Mouse (Mus musculus) activated CD4-positive, CD25-positive, alpha-beta regulatory T cell (primary cell): ENCODE results near the gene Lasp1. TPM values are rescaled to one million over a fixed set of nuclear protein-coding genes. Genes with fewer than 3 reads are reported as not detected.

Experiments
- polyA plus RNA-seq, 2 experiments: library from polyadenylated mRNA; unstranded; fragments of 100-300 nt; shearing (Covaris generic); gene quantifications; one replicate each; pipeline ENCODE4 v1.2.1; 2017

The Lasp1 gene
- 100 to 1,000 TPM; 135 to 219 TPM for polyA plus RNA-seq

DNA sequence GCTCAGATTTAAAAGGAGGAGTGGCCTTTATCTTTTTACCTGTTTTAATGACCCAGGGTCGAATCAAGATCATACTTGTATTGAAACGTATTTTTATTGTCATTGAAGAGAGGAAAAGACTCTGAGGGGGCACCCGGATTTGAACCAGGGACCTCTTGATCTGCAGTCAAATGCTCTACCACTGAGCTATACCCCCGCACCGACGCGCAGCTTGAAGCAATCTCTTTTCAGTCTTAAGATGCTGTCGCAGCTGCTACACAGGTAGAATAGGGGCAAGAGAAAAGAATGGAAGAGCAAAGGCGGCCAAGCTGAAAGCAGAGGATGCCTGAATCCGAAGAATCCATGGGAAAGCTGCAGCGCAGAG, at the start of gene Lasp1:
TSS of gene Lasp1 (plus strand) at position 219 of the 364 bp plus-strand sequence.

DNA sequence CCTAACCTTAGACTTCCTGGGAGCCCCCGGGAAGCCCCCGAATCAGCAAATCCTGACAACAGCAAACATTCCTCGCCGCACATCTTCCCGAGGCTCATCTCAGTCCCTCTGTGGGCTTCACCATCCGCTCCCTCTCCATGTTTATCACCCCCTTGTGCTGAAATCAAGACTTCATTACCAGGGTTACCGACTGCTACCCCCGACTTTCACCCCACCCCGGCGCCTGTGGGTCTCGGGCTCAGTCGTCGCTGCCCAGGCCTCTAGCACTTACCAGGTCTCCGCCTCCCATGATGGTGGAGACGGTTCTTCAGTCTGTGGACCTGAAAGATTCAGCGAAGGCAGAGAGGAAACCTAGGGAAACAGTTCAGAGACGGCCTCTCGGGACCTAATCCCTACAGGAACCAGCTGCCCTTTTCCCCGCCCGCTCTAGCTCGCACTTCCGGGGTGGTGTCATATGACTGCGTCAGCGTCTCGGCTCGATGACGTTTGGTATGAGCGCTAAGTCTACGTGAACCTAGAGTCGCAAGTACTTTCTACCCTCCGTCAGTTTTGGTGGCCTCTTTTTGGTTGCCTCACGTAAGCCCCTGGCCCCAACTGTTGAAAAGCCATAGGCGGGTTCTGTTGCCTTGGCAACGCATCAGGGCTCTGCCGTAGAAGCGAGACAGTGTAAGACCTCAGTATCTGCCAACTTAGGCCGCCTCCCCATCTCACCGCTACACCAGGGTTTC, 32.5 kb upstream of the Lasp1 start, which contains the start of gene Cwc25:
TSS of gene Cwc25 (minus strand) at position 403 of the 728 bp plus-strand sequence.

DNA sequence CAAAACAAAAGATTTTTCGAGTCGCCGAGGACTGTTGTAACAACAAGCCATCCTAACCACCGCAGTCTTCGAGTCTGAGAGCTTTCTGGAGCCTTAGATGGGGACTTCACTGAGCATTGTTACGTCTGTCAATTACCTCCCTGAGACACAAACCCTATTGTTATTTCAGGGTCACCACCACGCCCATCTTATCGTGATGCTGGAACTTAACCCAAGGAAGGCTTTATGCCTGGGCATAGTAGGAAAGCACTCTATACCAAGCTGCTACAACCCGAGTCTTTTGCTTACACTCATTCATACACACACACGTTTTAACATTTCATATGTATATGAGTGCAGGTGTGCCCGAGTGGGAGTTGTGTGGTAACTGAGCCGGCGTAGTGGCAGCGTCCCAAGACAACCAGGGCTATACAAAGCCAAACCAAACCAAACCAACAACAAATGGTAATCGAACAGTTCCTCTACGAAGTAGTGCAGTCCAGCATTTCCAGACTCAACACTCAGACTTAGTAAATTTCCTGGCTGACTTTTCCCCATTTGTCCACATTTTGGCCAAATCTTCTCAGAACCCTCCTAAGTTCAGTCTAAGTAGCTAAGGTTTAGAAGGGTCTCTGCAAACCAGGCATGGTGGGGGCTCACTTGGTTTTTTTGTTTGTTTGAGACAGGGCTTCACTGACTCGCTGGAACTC, 22.8 kb upstream of the Lasp1 start, which contains the start of gene 1700001P01Rik:
TSS of gene 1700001P01Rik (minus strand) at position 111 of the 689 bp plus-strand sequence.

DNA sequence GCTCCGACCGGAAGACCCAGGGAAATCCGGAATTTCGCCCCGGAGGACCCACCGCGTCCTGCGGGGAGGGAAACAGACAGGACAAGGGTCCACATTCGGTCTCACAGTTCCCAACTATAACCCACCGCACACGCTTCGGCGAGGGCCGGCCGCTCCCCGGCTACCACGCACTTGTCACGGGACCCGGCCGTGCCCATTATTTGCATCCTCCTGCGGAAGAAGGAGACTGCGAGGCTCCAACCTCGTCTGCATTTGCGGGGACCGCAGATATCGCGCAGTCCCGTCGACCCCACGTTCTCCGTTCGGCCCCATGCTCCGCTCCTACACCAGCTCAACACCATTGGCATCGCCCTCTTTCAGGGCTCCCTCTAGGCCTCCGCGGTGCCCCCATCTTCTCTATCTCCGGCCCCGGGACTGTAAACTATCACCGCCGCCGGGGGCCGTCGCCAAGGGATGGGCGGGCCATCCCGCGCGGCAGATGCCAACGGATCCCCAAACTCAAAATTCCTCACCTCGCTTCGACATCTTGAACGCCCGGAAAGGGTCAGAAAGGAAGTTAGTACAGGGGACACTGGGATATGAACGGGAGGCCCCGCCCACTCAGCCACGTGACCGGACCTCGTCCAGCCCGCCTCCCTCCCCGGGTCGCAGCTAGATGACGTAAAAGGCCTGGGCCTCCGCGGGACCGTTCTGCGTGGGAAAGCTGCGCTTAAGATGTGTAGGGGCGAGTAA, 16.8 kb upstream of the Lasp1 start, which contains the start of gene Rpl23:
TSS of gene Rpl23 (minus strand) at position 606 of the 732 bp plus-strand sequence.

DNA sequence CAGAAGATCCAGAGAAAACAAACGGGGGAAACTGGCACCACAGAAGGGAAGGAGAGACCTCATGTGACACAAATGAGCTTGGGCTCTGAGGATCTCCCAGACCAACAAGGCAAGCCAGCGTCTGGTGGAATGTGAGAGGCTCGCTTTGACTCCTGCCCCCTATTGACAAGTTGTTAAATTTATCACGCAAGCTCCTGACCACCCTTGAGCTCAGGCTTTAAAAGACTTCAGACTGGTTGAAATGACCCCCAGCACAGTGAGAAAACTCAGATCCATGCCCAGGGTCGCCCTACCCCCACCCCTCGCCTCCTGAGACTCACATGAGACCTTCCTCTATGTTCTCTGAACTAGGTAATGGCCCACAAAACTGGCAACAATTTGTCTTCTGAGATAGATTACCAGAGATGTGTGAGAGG, 41.7 kb downstream of the Lasp1 start, which contains the start of gene B230217C12Rik:
TSS of gene B230217C12Rik (plus strand) at position 242 of the 416 bp plus-strand sequence.

DNA sequence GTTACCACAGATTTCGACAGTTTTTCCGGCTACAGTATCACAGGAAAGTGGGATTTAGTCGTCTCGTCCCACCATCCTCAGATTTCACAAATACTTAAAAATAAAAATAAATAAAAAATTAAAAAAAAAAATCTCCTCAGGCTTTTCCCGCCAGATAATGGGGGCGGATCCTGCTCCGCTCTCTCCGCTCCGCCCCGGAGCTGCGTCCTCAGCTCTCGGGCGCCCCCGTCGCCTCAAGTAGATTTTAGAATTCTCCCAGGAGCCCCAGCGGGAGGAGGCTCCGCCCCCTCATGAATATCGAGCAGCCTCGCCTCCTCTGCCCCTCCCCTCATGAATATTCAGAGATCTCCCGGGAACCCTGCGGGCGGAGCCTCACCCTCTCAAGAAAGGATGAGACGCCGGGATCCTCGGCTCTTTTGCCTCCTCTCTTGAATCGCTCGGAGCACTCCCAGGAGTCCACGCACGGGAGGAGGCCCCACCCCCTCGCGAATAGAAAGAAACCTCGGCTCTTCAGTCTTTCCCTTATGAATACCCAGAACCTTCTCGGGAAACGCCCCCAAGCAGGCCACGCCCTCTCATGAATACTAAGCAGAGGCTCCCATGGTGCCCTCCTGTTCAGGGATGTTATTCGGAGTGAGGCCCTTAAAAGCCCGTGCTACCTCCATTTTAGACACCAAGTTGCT, 85.3 kb downstream of the Lasp1 start, which contains the start of gene Fbxo47:
TSS of gene Fbxo47 (minus strand) at position 237 of the 683 bp plus-strand sequence.

Other genes starting within 250 kb of the Lasp1 start
- under 1 TPM in 1 of 2 experiments, not detected in 1; 0.05 TPM for gene Srcin1, start 222.8 kb upstream of the Lasp1 start, polyA plus RNA-seq
- 1 to 10 TPM; 8.9 to 9.1 TPM for gene Epop, start 169.3 kb upstream of the Lasp1 start, polyA plus RNA-seq
- 10 to 100 TPM; 15.9 to 17.1 TPM for gene Mllt6, start 135.6 kb upstream of the Lasp1 start, polyA plus RNA-seq
- gene Cisd3, start 113.2 kb upstream of the Lasp1 start, polyA plus RNA-seq: 100 to 1,000 TPM in 1 of 2 experiments, 10 to 100 TPM in 1; 92.2 to 123 TPM
- 1 to 10 TPM; 1.2 to 3.7 TPM for gene Pcgf2, start 98.5 kb upstream of the Lasp1 start, polyA plus RNA-seq
- gene Psmb3, start 95.6 kb upstream of the Lasp1 start, polyA plus RNA-seq: 100 to 1,000 TPM; 475 to 485 TPM
- 1 to 10 TPM; 1.5 to 4.1 TPM for gene Pip4k2b, start 54.3 kb upstream of the Lasp1 start, polyA plus RNA-seq
- gene Cwc25, start 32.4 kb upstream of the Lasp1 start, polyA plus RNA-seq: 10 to 100 TPM; 16.0 to 24.9 TPM
- not detected for gene 1700001P01Rik, start 23.1 kb upstream of the Lasp1 start, polyA plus RNA-seq
- 100 to 1,000 TPM; 356 to 584 TPM for gene Rpl23, start 16.6 kb upstream of the Lasp1 start, polyA plus RNA-seq
- 1 to 10 TPM; 1.4 TPM for gene B230217C12Rik, start 41.8 kb downstream of the Lasp1 start, polyA plus RNA-seq
- under 1 TPM; 0.61 to 0.85 TPM for gene Fbxo47, start 85.2 kb downstream of the Lasp1 start, polyA plus RNA-seq
- 10 to 100 TPM in 1 of 2 experiments, 1 to 10 TPM in 1; 3.7 to 17.8 TPM for gene Plxdc1, start 187.4 kb downstream of the Lasp1 start, polyA plus RNA-seq
- 100 to 1,000 TPM in 1 of 2 experiments, 10 to 100 TPM in 1; 79.5 to 139 TPM for gene Arl5c, start 197.2 kb downstream of the Lasp1 start, polyA plus RNA-seq
- 10 to 100 TPM in 1 of 2 experiments, 1 to 10 TPM in 1; 9.8 to 19.5 TPM for gene Cacnb1, start 224.0 kb downstream of the Lasp1 start, polyA plus RNA-seq
- gene Rpl19, start 227.7 kb downstream of the Lasp1 start, polyA plus RNA-seq: 1,000 to 10,000 TPM; 1,409 to 2,156 TPM